Mouse (Mus musculus) limb, embryonic 14.5 days (tissue): ENCODE measurements at regions not wholly inside any gene's neighbourhood (a gene's known extent, or its start where the extent isn't known, plus 50 kb on each side); places are given as distances from the start of the nearest gene placed in this dataset.

Experiments used
- ATAC-seq: fragments of 200-750 bp; cut with Nextera tagmentation; 2 replicates; pipeline ENCODE4 v1.8.0; 2017; ENCODE audit warnings: low read depth, moderate number of reproducible peaks, moderate TSS enrichment; ENCODE audit not compliant: low FRiP score
- DNase-seq: peaks from one replicate; pipeline ENCODE4 v3.0.0-alpha.2; 2015; ENCODE audit warnings: low spot score
- H3K27ac ChIP-seq: fragments of 300-500 bp; sonication (generic); replicated peaks from 2 replicates; pipeline ENCODE4 v1.5.1; 2014; ENCODE audit warnings: low read depth, mild to moderate bottlenecking, low read length, moderate library complexity, mixed read lengths
- H3K27me3 ChIP-seq: fragments of 300-500 bp; sonication (generic); 2 replicates; pipeline ENCODE4 v1.6.1; 2014; ENCODE audit warnings: low read length, mixed read lengths; ENCODE audit not compliant: control insufficient read depth, insufficient read depth
- H3K36me3 ChIP-seq: fragments of 300-500 bp; sonication (generic); 2 replicates; pipeline ENCODE4 v1.6.1; 2014; ENCODE audit warnings: mild to moderate bottlenecking, low read length, moderate library complexity, mixed read lengths; ENCODE audit not compliant: control insufficient read depth, insufficient read depth
- H3K4me1 ChIP-seq: fragments of 300-500 bp; sonication (generic); 2 replicates; pipeline ENCODE4 v1.6.1; 2014; ENCODE audit warnings: antibody characterized with exemption, low read length, mixed read lengths; ENCODE audit not compliant: control insufficient read depth, insufficient read depth
- H3K4me2 ChIP-seq: fragments of 300-500 bp; sonication (generic); replicated peaks from 2 replicates; pipeline ENCODE4 v1.6.1; 2014; ENCODE audit warnings: low read depth, mild to moderate bottlenecking, low read length, moderate library complexity; ENCODE audit not compliant: severe bottlenecking
- H3K4me3 ChIP-seq: fragments of 300-500 bp; sonication (generic); replicated peaks from 2 replicates; pipeline ENCODE4 v1.5.1; 2014; ENCODE audit warnings: low read length
- H3K9ac ChIP-seq: fragments of 300-500 bp; sonication (generic); 2 replicates; pipeline ENCODE4 v1.6.1; 2014; ENCODE audit warnings: mild to moderate bottlenecking, low read depth, low read length, moderate library complexity; ENCODE audit not compliant: severe bottlenecking
- H3K9me3 ChIP-seq: fragments of 300-500 bp; sonication (generic); 2 replicates; pipeline ENCODE4 v1.6.1; 2016; ENCODE audit warnings: low read length; ENCODE audit not compliant: control insufficient read depth
- POLR2A ChIP-seq: fragments of 200-500 bp; IDR thresholded peaks from 2 replicates; pipeline ENCODE4 v1.8.0; 2012; ENCODE audit warnings: inconsistent platforms, mild to moderate bottlenecking, moderate library complexity, borderline replicate concordance; ENCODE audit not compliant: insufficient read depth, insufficient read length; ENCODE audit errors: extremely low read depth
- WGBS: fragments of 180-500 bp; shearing (Covaris S2); extraction: QIAGEN DNeasy Blood & Tissue Kit; methylation state at CpG from one replicate; pipeline ENCODE4 v1.1.7; 2014; 5-methylcytosine and 5-hydroxymethylcytosine counted together

GRCm38 (mm10) chr11:48605223-48605824 is 194.8 kb upstream of the Rack1 start:
- H3K4me1 ChIP-seq, result no peaks in the 10 kb centered on the region
- no peak for TF ChIP-seq POLR2A
- H3K36me3 ChIP-seq, result no peaks in the 10 kb centered on the region
- H3K9ac ChIP-seq, result no peak overlapping the region
- DNase-seq (peak; percentile 92), ATAC-seq (peak; percentile 93)
- no peak overlapping the region for H3K4me2 ChIP-seq
- no peaks in the 10 kb centered on the region for H3K27me3 ChIP-seq
- H3K4me3 ChIP-seq, result no peak overlapping the region
- no peaks in the 10 kb centered on the region for H3K9me3 ChIP-seq
- H3K27ac ChIP-seq, result 0 out of 2 replicates have a peak overlapping the region, but pooled peaks have one; percentile 22
- 13% methylated on average over 5 of the region's 5 CpGs for WGBS

GRCm38 (mm10) chr11:48601096-48601495 is 199.0 kb upstream of the Rack1 start:
- no peaks in the 10 kb centered on the region for H3K4me1 ChIP-seq
- ATAC-seq (no peak), DNase-seq (peak; percentile 23)
- H3K9ac ChIP-seq, result no peak overlapping the region
- H3K4me2 ChIP-seq, result no peak overlapping the region
- 55% methylated on average over 1 of the region's 1 CpGs for WGBS
- TF ChIP-seq POLR2A, result no peak
- H3K27me3 ChIP-seq, result no peaks in the 10 kb centered on the region
- no peak overlapping the region for H3K4me3 ChIP-seq
- H3K9me3 ChIP-seq, result no peaks in the 10 kb centered on the region
- no peak overlapping the region for H3K27ac ChIP-seq
- no peaks in the 10 kb centered on the region for H3K36me3 ChIP-seq

- Histone ChIP-seq H3K4me1 (no peaks in the 10 kb centered on the region), H3K9me3 (no peaks in the 10 kb centered on the region), H3K4me3 (no peak overlapping the region), H3K27me3 (no peaks in the 10 kb centered on the region), H3K9ac (no peak overlapping the region), H3K4me2 (no peak overlapping the region), H3K36me3 (no peaks in the 10 kb centered on the region), H3K27ac (no peak overlapping the region)
- DNase-seq (no peak), ATAC-seq (no peak)
- TF ChIP-seq POLR2A, result no peak
- 49% methylated on average over 5 of the region's 5 CpGs for WGBS
These were observed 200.5 kb upstream of the Rack1 start for GRCm38 (mm10) chr11:48599573-48600127.

- Histone ChIP-seq H3K4me1 (no peaks in the 10 kb centered on the region), H3K27me3 (no peaks in the 10 kb centered on the region), H3K27ac (no peak overlapping the region), H3K4me3 (no peak overlapping the region), H3K9ac (no peak overlapping the region), H3K4me2 (no peak overlapping the region), H3K36me3 (no peaks in the 10 kb centered on the region), H3K9me3 (no peaks in the 10 kb centered on the region)
- TF ChIP-seq POLR2A, result no peak
- ATAC-seq (no peak), DNase-seq (no peak)
These were observed 201.1 kb upstream of the Rack1 start for GRCm38 (mm10) chr11:48599033-48599432.

- no peak overlapping the region for H3K4me2 ChIP-seq
- no peak overlapping the region for H3K4me3 ChIP-seq
- no peak overlapping the region for H3K9ac ChIP-seq
- no peaks in the 10 kb centered on the region for H3K36me3 ChIP-seq
- no peak overlapping the region for H3K27ac ChIP-seq
- no peaks in the 10 kb centered on the region for H3K9me3 ChIP-seq
- TF ChIP-seq POLR2A, result no peak
- 15% methylated on average over 5 of the region's 5 CpGs for WGBS
- H3K4me1 ChIP-seq, result no peaks in the 10 kb centered on the region
- H3K27me3 ChIP-seq, result no peaks in the 10 kb centered on the region
- peak; percentile 44 for DNase-seq
- ATAC-seq, result no peak
These were observed 205.7 kb upstream of the Rack1 start for GRCm38 (mm10) chr11:48594429-48594828.
